Mouse (Mus musculus) intestine, embryonic 14.5 days (tissue): ENCODE results near the gene Cib1. TPM values are rescaled to one million over a fixed set of nuclear protein-coding genes. Genes with fewer than 3 reads are reported as not detected.

ENCODE experiments used
- ATAC-seq: fragments of 200-750 bp; cut with Nextera tagmentation; replicated peaks from 2 replicates; pipeline ENCODE4 v1.8.0; 2017; ENCODE audit warnings: low read depth, moderate number of reproducible peaks, moderate TSS enrichment, moderate library complexity; ENCODE audit not compliant: low FRiP score, low TSS enrichment
- DNase-seq: peaks from one replicate; pipeline ENCODE4 v3.0.0-alpha.2; 2018; ENCODE audit warnings: low spot score
- H3K27ac ChIP-seq: fragments of 300-500 bp; sonication (generic); 2 replicates; pipeline ENCODE4 v1.5.1; 2014; ENCODE audit warnings: low read depth, mild to moderate bottlenecking, control low read depth
- H3K27me3 ChIP-seq: fragments of 300-500 bp; sonication (generic); replicated peaks from 2 replicates; pipeline ENCODE4 v1.6.1; 2014; ENCODE audit warnings: low read length, control low read depth; ENCODE audit not compliant: control insufficient read depth, insufficient read depth
- H3K36me3 ChIP-seq: fragments of 300-500 bp; sonication (generic); 2 replicates; pipeline ENCODE4 v1.6.1; 2014; ENCODE audit warnings: low read length, control low read depth; ENCODE audit not compliant: control insufficient read depth, insufficient read depth
- H3K4me1 ChIP-seq: fragments of 300-500 bp; sonication (generic); replicated peaks from 2 replicates; pipeline ENCODE4 v1.6.1; 2014; ENCODE audit warnings: low read length, control low read depth, mixed read lengths; ENCODE audit not compliant: control insufficient read depth, insufficient read depth
- H3K4me2 ChIP-seq: fragments of 300-500 bp; sonication (generic); 2 replicates; pipeline ENCODE4 v1.6.1; 2014; ENCODE audit warnings: low read length
- H3K4me3 ChIP-seq: fragments of 300-500 bp; sonication (generic); 2 replicates; pipeline ENCODE4 v1.5.1; 2014; ENCODE audit warnings: low read depth, low read length, control low read depth, mixed read lengths
- H3K9ac ChIP-seq: fragments of 300-500 bp; sonication (generic); 2 replicates; pipeline ENCODE4 v1.6.1; 2014; ENCODE audit warnings: mild to moderate bottlenecking, low read length
- H3K9me3 ChIP-seq: fragments of 300-500 bp; sonication (generic); 2 replicates; pipeline ENCODE4 v1.6.1; 2016; ENCODE audit warnings: low read length, control low read depth; ENCODE audit not compliant: control insufficient read depth
- WGBS: fragments of 180-500 bp; shearing (Covaris S2); extraction: QIAGEN DNeasy Blood & Tissue Kit; methylation state at CpG from one replicate; pipeline ENCODE4 v1.1.7; 2014; 5-methylcytosine and 5-hydroxymethylcytosine counted together
- polyA plus RNA-seq: library from polyadenylated mRNA; unstranded; fragments of >200 nt; fragmentation: Nextera tagmentation; extraction: Ambion mirVana; gene quantifications from 2 replicates; pipeline ENCODE4 v1.2.1, GENCODE M21; 2014

Cib1 gene
- polyA plus RNA-seq, 1 experiment from 2014 or later: 156 TPM

DNA sequence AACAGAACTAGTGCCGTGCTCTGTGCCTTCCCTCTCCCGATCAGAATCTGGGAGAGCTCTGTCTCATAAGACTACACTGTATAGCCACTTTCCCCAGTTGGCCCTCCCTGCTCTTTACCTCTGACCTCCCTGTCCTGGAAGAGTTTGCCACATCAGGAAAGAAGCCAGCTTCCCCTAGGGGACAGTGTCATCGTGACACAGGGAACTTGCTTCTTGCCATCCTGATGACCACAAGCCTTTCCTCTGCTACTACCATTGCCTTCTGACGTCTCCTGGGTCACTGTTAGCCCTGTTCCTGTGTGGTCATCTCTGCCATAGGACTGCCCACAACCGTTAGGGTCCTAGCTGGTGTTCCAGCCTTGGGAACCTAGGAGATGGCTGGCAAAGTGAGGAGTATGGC is 29.7 kb downstream of the Cib1 start:
- H3K27ac ChIP-seq: no peak overlapping the region
- H3K4me2 ChIP-seq: no peak overlapping the region
- H3K9me3 ChIP-seq: no peaks in the 10 kb centered on the region
- H3K4me3 ChIP-seq: no peak overlapping the region
- WGBS: 89% methylated on average over 5 of the region's 5 CpGs
- H3K27me3 ChIP-seq: no peaks in the 10 kb centered on the region
- H3K9ac ChIP-seq: no peak overlapping the region
- H3K36me3 ChIP-seq: peaks cover 7% of the 10 kb centered on the region; the same call in 1 of the 2 replicates
- H3K4me1 ChIP-seq: peaks cover 35% of the 10 kb centered on the region
- DNase-seq: no peak
- ATAC-seq: no peak

DNA sequence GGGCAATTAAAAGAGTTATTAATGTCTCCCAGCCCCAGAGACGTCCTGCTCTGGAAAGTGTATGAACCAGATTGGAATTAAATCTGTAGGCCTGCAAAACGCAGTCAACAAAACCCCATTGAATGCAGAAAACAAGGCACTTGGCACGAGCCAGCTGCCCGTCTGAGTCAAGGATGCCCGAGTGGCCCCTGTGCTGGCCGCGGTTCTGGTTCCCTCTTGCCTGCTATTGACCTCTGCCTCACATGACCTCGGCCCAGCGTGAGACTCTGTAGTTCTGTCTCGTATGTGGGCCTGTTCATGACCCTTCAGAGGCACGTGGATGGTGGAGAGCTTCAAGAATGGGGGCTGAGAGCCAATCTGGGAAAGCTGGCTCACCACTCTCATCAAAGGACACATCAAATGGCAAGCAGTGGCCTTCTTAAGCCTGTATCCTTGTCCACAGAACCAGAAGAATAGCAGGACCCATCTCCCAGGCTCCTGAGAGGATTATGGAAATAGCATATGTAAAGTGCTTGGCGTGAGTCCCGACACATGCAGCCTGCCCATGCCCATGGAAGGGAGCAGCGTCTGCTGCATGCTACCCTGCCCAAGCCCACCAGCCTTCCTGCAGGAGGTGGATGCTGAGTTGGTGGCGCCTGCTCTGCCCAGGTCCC is 30.6 kb downstream of the Cib1 start:
- no peaks in the 10 kb centered on the region for H3K9me3 ChIP-seq
- H3K4me2 ChIP-seq: no peak overlapping the region
- ATAC-seq (no peak), DNase-seq (no peak)
- H3K9ac ChIP-seq: no peak overlapping the region
- H3K4me3 ChIP-seq: no peak overlapping the region
- peak overlapping the region; percentile 5; the same call in 1 of the 2 replicates for H3K27ac ChIP-seq
- no peaks in the 10 kb centered on the region for H3K27me3 ChIP-seq
- peaks cover 7% of the 10 kb centered on the region; the same call in 1 of the 2 replicates for H3K36me3 ChIP-seq
- H3K4me1 ChIP-seq: peaks cover 34% of the 10 kb centered on the region
- WGBS: 86% methylated on average over 15 of the region's 15 CpGs

DNA sequence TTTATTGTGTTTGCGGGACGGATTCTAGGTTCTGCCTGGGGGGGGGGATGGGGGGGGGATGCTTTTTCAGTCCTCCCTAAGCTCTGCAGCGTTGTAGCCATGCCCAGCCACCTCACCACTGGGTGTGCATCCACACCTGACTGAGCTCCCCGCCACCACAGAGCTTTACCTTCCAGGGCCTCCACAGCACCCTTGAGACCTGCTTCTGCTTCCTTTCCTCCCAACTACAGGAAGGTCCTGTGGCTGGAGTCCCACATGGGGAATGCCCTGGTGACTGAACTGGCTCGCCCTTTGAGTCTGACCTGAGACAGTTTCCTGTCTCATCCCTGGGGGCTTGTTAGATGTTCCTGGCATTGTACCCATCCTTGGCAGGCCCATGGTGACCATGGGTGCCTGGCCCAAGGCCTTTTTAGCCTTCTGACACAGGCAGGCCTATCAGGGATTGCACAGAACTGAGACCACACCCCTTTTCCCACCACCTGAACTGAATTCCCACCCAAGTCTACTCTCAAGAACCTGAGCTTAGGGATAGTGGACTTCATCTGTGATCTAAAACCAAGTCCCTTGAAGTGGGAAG is 31.6 kb downstream of the Cib1 start:
- peaks cover 7% of the 10 kb centered on the region; the same call in 1 of the 2 replicates for H3K36me3 ChIP-seq
- H3K9ac ChIP-seq: no peak overlapping the region
- H3K4me2 ChIP-seq: no peak overlapping the region
- ATAC-seq: no peak
- peaks cover 32% of the 10 kb centered on the region for H3K4me1 ChIP-seq
- WGBS: 86% methylated on average over 5 of the region's 5 CpGs
- no peaks in the 10 kb centered on the region for H3K27me3 ChIP-seq
- no peak overlapping the region for H3K27ac ChIP-seq
- no peak overlapping the region for H3K4me3 ChIP-seq
- no peak for DNase-seq
- H3K9me3 ChIP-seq: no peaks in the 10 kb centered on the region

DNA sequence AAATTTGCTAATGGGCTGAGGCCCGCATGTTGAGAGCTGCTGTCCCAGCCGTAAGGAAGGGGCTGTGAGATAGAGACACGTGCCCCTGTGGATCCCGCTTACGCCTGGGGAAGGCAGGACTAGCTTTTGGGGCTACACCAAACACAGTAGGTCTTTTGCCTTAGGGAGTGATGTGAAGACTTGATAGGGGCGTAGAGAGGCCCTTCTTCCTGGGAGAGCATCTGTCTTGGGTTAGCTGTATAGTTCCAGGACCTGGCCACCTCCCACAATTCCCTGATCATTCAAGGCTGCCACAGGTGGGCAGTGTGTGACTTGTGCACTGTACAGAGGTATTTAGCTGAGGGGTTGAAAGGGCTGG is 32.0 kb downstream of the Cib1 start:
- H3K4me2 ChIP-seq: no peak overlapping the region; the same call in 1 of the 2 replicates

DNA sequence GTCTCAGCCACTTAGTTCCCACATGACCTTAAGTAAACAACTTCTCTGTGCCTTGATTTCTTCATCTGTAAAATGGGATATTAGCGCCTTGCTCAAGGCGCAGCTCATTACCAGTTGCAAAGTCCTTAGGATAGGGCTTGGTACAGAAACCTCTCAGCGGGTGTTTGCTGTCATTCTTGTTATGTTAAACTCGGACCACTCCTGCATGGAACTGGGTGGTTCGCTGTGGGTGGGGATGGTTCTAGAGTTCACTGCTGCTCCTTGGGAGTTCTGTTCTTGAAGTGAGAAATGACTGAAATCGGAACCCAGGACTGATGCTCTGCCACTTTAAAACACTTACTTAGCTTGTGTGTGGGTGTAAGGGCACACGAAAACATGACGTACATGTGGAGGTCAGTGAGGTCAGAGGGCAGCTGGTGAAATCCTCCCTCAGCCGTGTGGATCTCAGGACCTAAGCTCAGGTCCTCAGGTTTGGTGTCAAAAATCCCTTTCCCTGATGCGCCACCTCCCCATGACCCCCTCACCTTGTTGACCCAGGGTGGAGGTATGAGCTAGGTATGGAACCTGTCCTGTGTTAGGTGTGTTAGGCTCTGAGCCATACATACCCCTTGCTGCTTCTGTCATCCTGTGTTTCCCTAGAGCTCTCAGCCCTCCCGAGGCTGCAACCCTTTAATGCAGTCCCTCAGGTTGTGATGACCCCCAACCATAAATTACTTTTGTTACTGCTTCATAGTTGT is 32.6 kb downstream of the Cib1 start:
- ATAC-seq (no peak), DNase-seq (no peak)
- Histone ChIP-seq H3K27me3 (no peaks in the 10 kb centered on the region), H3K4me1 (peaks cover 32% of the 10 kb centered on the region), H3K36me3 (peaks cover 7% of the 10 kb centered on the region; the same call in 1 of the 2 replicates), H3K4me3 (0 out of 2 replicates have a peak overlapping the region, but pooled peaks have one; percentile 67), H3K9me3 (no peaks in the 10 kb centered on the region), H3K9ac (no peak overlapping the region), H3K27ac (no peak overlapping the region), H3K4me2 (peak overlapping the region; percentile 75)
- WGBS: 67% methylated on average over 11 of the region's 11 CpGs

More for the DNA sequence above, 32.0 kb downstream of the Cib1 start:
- ATAC-seq: no peak
- Histone ChIP-seq H3K9me3 (no peaks in the 10 kb centered on the region), H3K4me3 (no peak overlapping the region), H3K27me3 (no peaks in the 10 kb centered on the region), H3K36me3 (peaks cover 7% of the 10 kb centered on the region; the same call in 1 of the 2 replicates), H3K4me1 (peaks cover 32% of the 10 kb centered on the region), H3K9ac (no peak overlapping the region), H3K27ac (no peak overlapping the region)
- no peak for DNase-seq
- 80% methylated on average over 6 of the region's 6 CpGs for WGBS

DNA sequence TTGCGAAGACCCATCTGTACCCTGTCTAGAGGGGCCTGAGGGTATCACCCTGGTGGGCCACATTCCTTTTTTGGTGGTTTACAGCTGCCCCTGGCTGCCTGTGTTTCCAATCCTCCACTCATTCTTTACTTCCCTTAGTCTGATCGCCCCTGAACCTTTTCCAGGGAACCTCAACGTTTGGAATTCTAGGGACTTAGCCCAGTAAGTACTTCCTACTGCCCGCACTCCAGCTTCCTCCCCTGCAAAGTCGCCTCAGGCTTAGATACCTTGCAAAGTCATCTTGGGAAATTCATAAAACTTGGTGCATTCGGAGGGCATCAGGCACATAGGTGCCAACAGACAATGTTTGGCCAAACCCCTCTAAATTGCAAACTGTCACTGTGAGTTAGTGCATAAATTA is 33.3 kb downstream of the Cib1 start:
- Histone ChIP-seq H3K4me2 (peak overlapping the region; percentile 75), H3K9ac (peak overlapping the region; percentile 69), H3K36me3 (peaks cover 5% of the 10 kb centered on the region; the same call in 1 of the 2 replicates), H3K4me1 (peaks cover 32% of the 10 kb centered on the region), H3K27me3 (no peaks in the 10 kb centered on the region), H3K9me3 (no peaks in the 10 kb centered on the region), H3K4me3 (peak overlapping the region; percentile 67), H3K27ac (peak overlapping the region; percentile 93; the same call in 1 of the 2 replicates)
- ATAC-seq: no peak
- no peak for DNase-seq
- 28% methylated on average over 6 of the region's 6 CpGs for WGBS

DNA sequence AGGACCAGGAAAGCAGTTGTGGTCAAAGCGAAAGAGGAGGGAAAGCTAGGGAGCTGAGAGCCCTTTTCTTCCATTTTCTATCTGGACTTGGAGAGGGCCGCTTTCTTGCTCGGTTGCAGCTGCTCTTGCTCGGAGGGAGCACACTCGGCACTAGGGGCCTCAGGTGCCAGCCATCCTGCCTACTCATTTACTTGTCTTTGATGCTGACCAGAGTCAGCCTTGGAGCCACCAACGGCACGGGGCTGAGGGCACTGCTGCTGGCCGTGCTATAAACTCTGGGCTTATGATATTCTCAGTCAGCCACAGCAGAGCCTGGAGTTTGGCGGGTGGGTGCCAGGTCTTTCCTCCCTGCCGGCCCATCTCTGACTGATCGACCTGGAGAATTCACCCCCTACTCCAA is 33.8 kb downstream of the Cib1 start:
- ATAC-seq (no peak), DNase-seq (no peak)
- peak overlapping the region; percentile 69 for H3K9ac ChIP-seq
- peak overlapping the region; percentile 75 for H3K4me2 ChIP-seq
- H3K9me3 ChIP-seq: no peaks in the 10 kb centered on the region
- H3K27me3 ChIP-seq: no peaks in the 10 kb centered on the region
- H3K36me3 ChIP-seq: 0 out of 2 replicates have a peak, but pooled peaks cover 3% of the 10 kb centered on the region
- WGBS: 1% methylated on average over 11 of the region's 11 CpGs
- H3K27ac ChIP-seq: peak overlapping the region; percentile 93
- H3K4me1 ChIP-seq: peaks cover 32% of the 10 kb centered on the region
- H3K4me3 ChIP-seq: peak overlapping the region; percentile 67

DNA sequence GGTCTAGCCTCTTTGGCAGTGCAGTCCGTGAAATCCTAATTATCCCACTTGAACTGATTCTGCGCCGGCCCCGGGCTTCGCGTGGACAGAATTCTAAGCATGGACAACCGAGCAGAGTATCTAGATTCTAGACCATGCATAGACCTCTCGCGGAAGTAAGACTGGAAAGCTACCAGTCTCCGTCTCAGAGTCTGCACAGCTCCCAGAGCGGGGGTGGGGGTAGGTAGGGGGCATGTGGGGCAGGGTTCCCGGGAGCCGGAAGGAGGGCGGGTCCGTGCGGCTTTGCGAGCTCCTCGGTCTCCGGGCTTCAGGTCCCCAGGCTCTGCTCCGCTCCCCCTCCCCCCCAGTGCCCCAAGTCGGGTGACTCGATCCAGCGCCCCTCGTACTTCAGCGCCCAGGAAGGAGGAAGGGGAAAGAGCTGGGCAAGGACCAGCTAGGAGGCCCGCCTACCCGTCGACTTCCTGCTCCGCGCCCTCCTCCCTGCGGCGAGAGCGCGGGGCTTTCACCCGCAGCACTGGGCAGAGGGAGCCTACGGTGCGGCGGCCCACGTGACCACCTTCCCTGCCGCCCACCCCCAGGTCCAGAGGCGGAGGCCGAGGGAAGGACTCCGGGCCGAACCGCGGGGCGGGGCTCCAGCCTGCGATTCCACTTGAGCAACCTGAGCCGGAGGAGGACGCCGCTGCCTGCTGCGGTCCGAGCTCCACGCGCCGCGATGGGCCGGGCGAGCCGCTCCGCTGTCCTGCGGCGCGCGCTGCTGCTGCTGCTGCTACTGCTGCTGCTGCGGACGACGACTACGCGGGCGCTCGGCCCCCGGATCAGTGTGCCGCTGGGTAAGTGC is 34.5 kb downstream of the Cib1 start:
- H3K4me3 ChIP-seq: peak overlapping the region; percentile 67
- H3K9ac ChIP-seq: peak overlapping the region; percentile 69
- DNase-seq: peak; percentile 91
- 0 out of 2 replicates have a peak, but pooled peaks cover 3% of the 10 kb centered on the region for H3K36me3 ChIP-seq
- H3K27me3 ChIP-seq: no peaks in the 10 kb centered on the region
- H3K4me1 ChIP-seq: peaks cover 32% of the 10 kb centered on the region
- whole genome bisulfite sequencing: under 1% methylated on average over 63 of the region's 74 CpGs
- H3K9me3 ChIP-seq: no peaks in the 10 kb centered on the region
- peak overlapping the region; percentile 75 for H3K4me2 ChIP-seq
- peak; percentile 94 for ATAC-seq
- peak overlapping the region; percentile 93 for H3K27ac ChIP-seq
